In genomic region chr1:74230992-74231391, GRCm38 (mm10) we compare ENCODE assay signal across 28 mouse cellular contexts. TPM values are rescaled to one million over a fixed set of nuclear protein-coding genes. Genes with fewer than 3 reads are reported as not detected.
DNase-seq lines count a peak whose midpoint lies in the region; ATAC-seq and TF ChIP-seq lines count a peak whose summit lies in the region.
"Had no signal": no experiment of that assay in that cellular context is flagged by ENCODE, and none has a peak within 500 bp of the region (broad histone marks: within the 10 kb centered on the region; RNA-seq: fewer than 3 reads in every experiment).

No protein-coding gene starts in this region.

- peaks cover 3% of the 10 kb centered on the region; the same call in 1 of the 2 replicates for H3K4me1 ChIP-seq in kidney, adult 2 months (ENCODE audit: control insufficient read depth, insufficient read depth, low read length)
- peaks cover 7% of the 10 kb centered on the region for H3K4me1 ChIP-seq in liver, embryonic 11.5 days (replicated peaks; ENCODE audit: control insufficient read depth, insufficient read depth, low read length)
- H3K4me1 ChIP-seq: embryonic facial prominence, embryonic 12.5 days; forebrain, embryonic 12.5 days had no signal

- peak overlapping the region; percentile 15; the same call in 1 of the 2 replicates for H3K27ac ChIP-seq in kidney, adult 2 months (ENCODE audit: insufficient read depth, low read depth, low read length)
- no peak overlapping the region for H3K27ac ChIP-seq in liver, embryonic 11.5 days (ENCODE audit: low read depth, low read length)
- H3K27ac ChIP-seq: embryonic facial prominence, embryonic 10.5 days; embryonic facial prominence, embryonic 12.5 days; forebrain, embryonic 12.5 days had no signal

- H3K36me3 ChIP-seq in kidney, adult 2 months (ENCODE audit: control insufficient read depth, insufficient read depth, low read length) = no peaks in the 10 kb centered on the region
- no peaks in the 10 kb centered on the region for H3K36me3 ChIP-seq in liver, embryonic 11.5 days (ENCODE audit: control insufficient read depth, insufficient read depth, low read length)
- H3K36me3 ChIP-seq: embryonic facial prominence, embryonic 10.5 days; embryonic facial prominence, embryonic 12.5 days; forebrain, embryonic 12.5 days; G1E had no signal

- no peak for TF ChIP-seq CTCF in kidney, adult 2 months (conservative IDR thresholded peaks at IDR 0.05; ENCODE audit: insufficient read depth, insufficient read length, low read depth, low read length)

- no peak overlapping the region for H3K4me3 ChIP-seq in kidney, adult 2 months (ENCODE audit: insufficient read depth, low read depth, low read length)
- H3K4me3 ChIP-seq in liver, embryonic 11.5 days (ENCODE audit: low read depth, low read length) = no peak overlapping the region
- H3K4me3 ChIP-seq: embryonic facial prominence, embryonic 10.5 days; embryonic facial prominence, embryonic 12.5 days; forebrain, embryonic 12.5 days had no signal

- H3K4me2 ChIP-seq in liver, embryonic 11.5 days = no peak overlapping the region
- H3K4me2 ChIP-seq: embryonic facial prominence, embryonic 12.5 days; forebrain, embryonic 12.5 days had no signal

- DNase-seq in kidney, adult 2 months = no peak
- no peak for DNase-seq in kidney, postnatal 4 days
- DNase-seq in liver, embryonic 11.5 days (ENCODE audit: low spot score) = no peak
- DNase-seq in liver = no peak
- DNase-seq in lung, postnatal 10 days = no peak
- DNase-seq: adrenal gland, adult 8-10 months; adrenal gland, postnatal 14 days; adrenal gland, postnatal 36 days; B cell, adult 2 months; cerebellum, adult 11-12 months; cerebellum, adult 2 months; cerebellum, adult 9-10 months; cerebellum, postnatal 10 days; cerebellum, postnatal 25 days had no signal

- no peak for TF ChIP-seq POLR2A in kidney, adult 2 months (IDR thresholded peaks at IDR 0.05; ENCODE audit: low read depth, low read length)

- H3K9ac ChIP-seq in liver, embryonic 11.5 days (ENCODE audit: low read depth, low read length) = no peak overlapping the region
- H3K9ac ChIP-seq: embryonic facial prominence, embryonic 12.5 days; forebrain, embryonic 12.5 days had no signal

- 57% methylated on average over 1 of the region's 1 CpGs for WGBS in kidney, adult 2 months
- 50% methylated on average over 1 of the region's 1 CpGs for WGBS in liver, embryonic 11.5 days

- ATAC-seq in liver, embryonic 11.5 days (replicated peaks; ENCODE audit: low FRiP score) = peak; percentile 77
- 0 out of 2 replicates have a peak, but pooled peaks have one; percentile 32 for ATAC-seq in megakaryocyte progenitor cell, adult 5-6 weeks (replicated peaks; ENCODE audit: poor library complexity)
- ATAC-seq: activated CD4-positive, CD25-positive, alpha-beta regulatory T cell, adult 4 months; CD4-positive, CD25-positive, alpha-beta regulatory T cell, adult 4 months; forebrain, embryonic 14.5 days; forebrain, embryonic 16.5 days; Patski had no signal

- H3K27me3 ChIP-seq in kidney, adult 2 months (replicated peaks; ENCODE audit: control insufficient read depth, insufficient read depth, low read length) = no peaks in the 10 kb centered on the region
- H3K27me3 ChIP-seq in liver, embryonic 11.5 days (replicated peaks; ENCODE audit: control insufficient read depth, insufficient read depth, low read length) = no peaks in the 10 kb centered on the region
- H3K27me3 ChIP-seq: CH12.LX; embryonic facial prominence, embryonic 12.5 days; forebrain, embryonic 12.5 days; Patski had no signal

- no peaks in the 10 kb centered on the region for H3K9me3 ChIP-seq in liver, embryonic 11.5 days (ENCODE audit: control insufficient read depth, low read length)
- H3K9me3 ChIP-seq: embryonic facial prominence, embryonic 10.5 days; embryonic facial prominence, embryonic 12.5 days; forebrain, embryonic 12.5 days; G1E had no signal

RNA-seq across cellular contexts. Expression of gene Arpc2, which starts 4.9 kb away (rescaled TPM):
- 124 TPM in 2 replicates for polyA plus RNA-seq in kidney, adult 2 months (2012; rRNA removed)
- 375 and 384 TPM in 2 replicates for polyA plus RNA-seq in liver, embryonic 11.5 days (2014; fragmentation: Nextera tagmentation; extraction: Ambion mirVana)
- total RNA-seq in megakaryocyte progenitor cell, adult 5-6 weeks (2015) = 802 and 912 TPM in 2 replicates
- total RNA-seq in megakaryocyte progenitor cell, adult 5-6 weeks (2017) = 414 and 435 TPM in 2 replicates

RNA-seq across cellular contexts. Expression of gene Cxcr1, which starts 36.6 kb away (rescaled TPM):
- not detected in 2 replicates for polyA plus RNA-seq in kidney, adult 2 months (2012; rRNA removed)
- not detected in 2 replicates for polyA plus RNA-seq in liver, embryonic 11.5 days (2014; fragmentation: Nextera tagmentation; extraction: Ambion mirVana)
- not detected in 2 replicates for total RNA-seq in megakaryocyte progenitor cell, adult 5-6 weeks (2015)
- not detected in 2 replicates for total RNA-seq in megakaryocyte progenitor cell, adult 5-6 weeks (2017)
- total RNA-seq: adrenal gland, adult 18-20 months; adrenal gland, postnatal 14 days; adrenal gland, postnatal 36 days; CH12.LX had no signal
- polyA plus RNA-seq: activated CD4-positive, CD25-positive, alpha-beta regulatory T cell, adult 4 months; CD4-positive, CD25-positive, alpha-beta regulatory T cell, adult 4 months; cerebellum, adult 2 months; cortical plate, adult 2 months; embryonic facial prominence, embryonic 10.5 days; embryonic facial prominence, embryonic 12.5 days; embryonic facial prominence, embryonic 14.5 days; forebrain, embryonic 12.5 days; forebrain, embryonic 14.5 days; forebrain, embryonic 16.5 days; G1E; Patski had no signal

RNA-seq across cellular contexts. Expression of gene Gpbar1, which starts 47.4 kb away (rescaled TPM):
- 0.20 and 0.48 TPM in 2 replicates for polyA plus RNA-seq in kidney, adult 2 months (2012; rRNA removed)
- 2.8 and 3.2 TPM in 2 replicates for polyA plus RNA-seq in liver, embryonic 11.5 days (2014; fragmentation: Nextera tagmentation; extraction: Ambion mirVana)
- 0.12 TPM in 1 of 2 replicates, not detected in the other for total RNA-seq in megakaryocyte progenitor cell, adult 5-6 weeks (2015)
- not detected in 2 replicates for total RNA-seq in megakaryocyte progenitor cell, adult 5-6 weeks (2017)
- total RNA-seq: adrenal gland, adult 18-20 months; adrenal gland, adult 8-10 months; adrenal gland, postnatal 14 days; adrenal gland, postnatal 36 days; CH12.LX had no signal
- polyA plus RNA-seq: cerebellum, adult 2 months; cortical plate, adult 2 months; embryonic facial prominence, embryonic 12.5 days; G1E had no signal

RNA-seq across cellular contexts. Expression of gene Aamp, which starts 53.5 kb away (rescaled TPM):
- polyA plus RNA-seq in kidney, adult 2 months (2012; rRNA removed) = 212 and 217 TPM in 2 replicates
- polyA plus RNA-seq in liver, embryonic 11.5 days (2014; fragmentation: Nextera tagmentation; extraction: Ambion mirVana) = 190 and 193 TPM in 2 replicates
- 45.3 and 49.7 TPM in 2 replicates for total RNA-seq in megakaryocyte progenitor cell, adult 5-6 weeks (2015)
- total RNA-seq in megakaryocyte progenitor cell, adult 5-6 weeks (2017) = 98.1 and 104 TPM in 2 replicates

RNA-seq across cellular contexts. Expression of gene Pnkd, which starts 53.7 kb away (rescaled TPM):
- polyA plus RNA-seq in kidney, adult 2 months (2012; rRNA removed) = 139 and 165 TPM in 2 replicates
- polyA plus RNA-seq in liver, embryonic 11.5 days (2014; fragmentation: Nextera tagmentation; extraction: Ambion mirVana) = 79.7 and 84.3 TPM in 2 replicates
- 29.8 and 32.4 TPM in 2 replicates for total RNA-seq in megakaryocyte progenitor cell, adult 5-6 weeks (2015)
- 11.2 and 21.6 TPM in 2 replicates for total RNA-seq in megakaryocyte progenitor cell, adult 5-6 weeks (2017)
